Comparison of ENCODE assay signal across 9 mouse cellular contexts in genomic region chr11:83297816-83298215, GRCm38 (mm10). TPM values are rescaled to one million over a fixed set of nuclear protein-coding genes. Genes with fewer than 3 reads are reported as not detected.
DNase-seq lines count a peak whose midpoint lies in the region; ATAC-seq and TF ChIP-seq lines count a peak whose summit lies in the region.
"Had no signal": no experiment of that assay in that cellular context is flagged by ENCODE, and none has a peak within 500 bp of the region (broad histone marks: within the 10 kb centered on the region; RNA-seq: fewer than 3 reads in every experiment).

No protein-coding gene starts in this region.

- peak overlapping the region; percentile 86; the same call in 1 of the 2 replicates for H3K27ac ChIP-seq in heart, embryonic 12.5 days (ENCODE audit: poor library complexity, severe bottlenecking)
- H3K27ac ChIP-seq in cortical plate, adult 2 months (ENCODE audit: insufficient read depth, low read length), result no peak overlapping the region
- no peak overlapping the region for H3K27ac ChIP-seq in intestine, embryonic 14.5 days (ENCODE audit: low read depth)

- H3K4me2 ChIP-seq in heart, embryonic 12.5 days, result peak overlapping the region; percentile 77
- H3K4me2 ChIP-seq in intestine, embryonic 14.5 days (ENCODE audit: low read length), result peak overlapping the region; percentile 85

- H3K36me3 ChIP-seq in heart, embryonic 12.5 days, result peaks cover 16% of the 10 kb centered on the region
- peaks cover 26% of the 10 kb centered on the region for H3K36me3 ChIP-seq in intestine, embryonic 14.5 days (ENCODE audit: control insufficient read depth, insufficient read depth, low read length)

- H3K27me3 ChIP-seq in heart, embryonic 12.5 days (replicated peaks), result no peaks in the 10 kb centered on the region
- no peaks in the 10 kb centered on the region for H3K27me3 ChIP-seq in intestine, embryonic 14.5 days (replicated peaks; ENCODE audit: control insufficient read depth, insufficient read depth, low read length)

- intact Hi-C loops in heart, postnatal 14 days (cut with DNase I), result no loop called here

- no peak for ATAC-seq in heart, embryonic 12.5 days (ENCODE audit: insufficient number of reproducible peaks, low FRiP score)
- no peak for ATAC-seq in intestine, embryonic 14.5 days (replicated peaks; ENCODE audit: low FRiP score, low TSS enrichment, low read depth)

- TF ChIP-seq CTCF in cortical plate, adult 2 months (IDR thresholded peaks at IDR 0.05; ENCODE audit: extremely low read depth, insufficient read depth, low read length), result no peak

- H3K4me1 ChIP-seq in heart, embryonic 12.5 days (replicated peaks), result peaks cover 25% of the 10 kb centered on the region
- H3K4me1 ChIP-seq in cortical plate, adult 2 months (ENCODE audit: control insufficient read depth, insufficient read depth, low read length), result peaks cover 1% of the 10 kb centered on the region; the same call in 1 of the 2 replicates
- H3K4me1 ChIP-seq in intestine, embryonic 14.5 days (replicated peaks; ENCODE audit: control insufficient read depth, insufficient read depth, low read length), result peaks cover 16% of the 10 kb centered on the region; the same call in 1 of the 2 replicates

- no peak for DNase-seq in heart, postnatal 14 days
- DNase-seq in intestine, embryonic 14.5 days (ENCODE audit: low spot score), result no peak
- peak; percentile 53 for DNase-seq in naive thymus-derived CD4-positive, alpha-beta T cell, adult 2 months (ENCODE audit: low read depth)
- DNase-seq in frontal cortex, postnatal 14 days (ENCODE audit: low spot score in 2 of 2), result no peak
- no peak for DNase-seq in adrenal gland, postnatal 25 days
- no peak for DNase-seq in urinary bladder, postnatal 10 days (ENCODE audit: low spot score)

- 68% methylated on average over 6 of the region's 6 CpGs for WGBS in heart, embryonic 12.5 days
- 73% methylated on average over 6 of the region's 6 CpGs for WGBS in intestine, embryonic 14.5 days

- TF ChIP-seq POLR2A in cortical plate, adult 2 months (IDR thresholded peaks at IDR 0.05; ENCODE audit: extremely low read depth, insufficient read depth, low read length), result no peak

- no peak overlapping the region for H3K9ac ChIP-seq in heart, embryonic 12.5 days
- H3K9ac ChIP-seq in intestine, embryonic 14.5 days (ENCODE audit: low read length), result peak overlapping the region; percentile 69

- peak overlapping the region; percentile 65 for H3K4me3 ChIP-seq in heart, embryonic 12.5 days
- H3K4me3 ChIP-seq in cortical plate, adult 2 months (ENCODE audit: insufficient read depth, low read length), result peak overlapping the region; percentile 56; the same call in 1 of the 2 replicates
- peak overlapping the region; percentile 63 for H3K4me3 ChIP-seq in intestine, embryonic 14.5 days (ENCODE audit: low read depth, low read length)

- no peaks in the 10 kb centered on the region for H3K9me3 ChIP-seq in heart, embryonic 12.5 days (replicated peaks)
- H3K9me3 ChIP-seq in intestine, embryonic 14.5 days (ENCODE audit: control insufficient read depth, low read length), result no peaks in the 10 kb centered on the region

RNA-seq across cellular contexts. Expression of gene Ap2b1, which starts 1.0 kb away (rescaled TPM):
- polyA plus RNA-seq in heart, embryonic 12.5 days (2016; fragmentation: Nextera tagmentation; extraction: Ambion mirVana), result 53.8 and 58.7 TPM in 2 replicates
- total RNA-seq in heart, postnatal 14 days (2021), result 10 to 100 TPM; 52.6 to 58.6 TPM
- polyA plus RNA-seq in cortical plate, adult 2 months (2012; rRNA removed), result 130 and 131 TPM in 2 replicates
- 65.1 and 68.2 TPM in 2 replicates for polyA plus RNA-seq in intestine, embryonic 14.5 days (2014; fragmentation: Nextera tagmentation; extraction: Ambion mirVana)
- 90.8 and 107 TPM in 2 replicates for total RNA-seq in adrenal gland, postnatal 25 days (2021)

RNA-seq across cellular contexts. Expression of gene Pex12, which starts 4.6 kb away (rescaled TPM):
- 9.9 and 10.2 TPM in 2 replicates for polyA plus RNA-seq in heart, embryonic 12.5 days (2016; fragmentation: Nextera tagmentation; extraction: Ambion mirVana)
- total RNA-seq in heart, postnatal 14 days (2021), result 10 to 100 TPM in 1 of 2 experiments, 1 to 10 TPM in 1; 9.3 to 13.6 TPM
- polyA plus RNA-seq in cortical plate, adult 2 months (2012; rRNA removed), result 7.0 and 7.3 TPM in 2 replicates
- polyA plus RNA-seq in intestine, embryonic 14.5 days (2014; fragmentation: Nextera tagmentation; extraction: Ambion mirVana), result 15.5 and 17.3 TPM in 2 replicates
- 18.1 and 18.3 TPM in 2 replicates for total RNA-seq in adrenal gland, postnatal 25 days (2021)

RNA-seq across cellular contexts. Expression of gene Slfn14, which starts 11.3 kb away (rescaled TPM):
- polyA plus RNA-seq in heart, embryonic 12.5 days (2016; fragmentation: Nextera tagmentation; extraction: Ambion mirVana), result 3.0 and 3.4 TPM in 2 replicates
- total RNA-seq in heart, postnatal 14 days (2021), result under 1 TPM; 0.07 to 0.19 TPM
- polyA plus RNA-seq in cortical plate, adult 2 months (2012; rRNA removed), result not detected in 2 replicates
- polyA plus RNA-seq in intestine, embryonic 14.5 days (2014; fragmentation: Nextera tagmentation; extraction: Ambion mirVana), result 0.08 and 0.14 TPM in 2 replicates
- total RNA-seq in adrenal gland, postnatal 25 days (2021), result not detected in 2 replicates
- total RNA-seq: layer of hippocampus, adult 18-20 months had no signal
